Mouse (Mus musculus): ENCODE measurements around the gene Edem2. TPM values are rescaled to one million over a fixed set of nuclear protein-coding genes. Genes with fewer than 3 reads are reported as not detected.

The Edem2 gene
- polyA plus RNA-seq, 1 experiment from 2014 or later: 28.8 TPM

DNA sequence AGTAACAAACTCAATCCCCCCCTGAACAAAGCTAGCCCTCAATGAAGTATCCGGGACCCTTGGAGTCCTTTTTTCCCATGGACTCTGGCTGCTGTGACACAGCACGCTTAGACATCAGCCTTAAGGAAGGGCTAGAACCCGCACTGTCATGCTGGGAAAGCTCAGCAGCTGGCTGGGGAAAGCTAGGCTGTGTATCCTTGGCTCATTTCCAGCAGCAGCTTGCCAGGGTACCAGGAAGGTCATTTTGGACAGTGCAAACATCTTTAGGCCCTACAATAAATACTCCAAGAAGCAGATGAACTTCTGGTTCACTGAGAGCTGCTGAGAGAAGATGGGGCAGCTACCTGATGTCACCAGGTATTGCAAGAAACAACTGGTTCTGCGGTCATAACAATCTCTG lies 58.0 kb downstream of the Edem2 start:
- Histone ChIP-seq H3K27me3 (ENCODE audit: control insufficient read depth, insufficient read depth, low read length) (no peaks in the 10 kb centered on the region), H3K36me3 (ENCODE audit: control insufficient read depth, insufficient read depth) (peaks cover 25% of the 10 kb centered on the region), H3K9me3 (replicated peaks; ENCODE audit: control insufficient read depth, low read length) (no peaks in the 10 kb centered on the region), H3K4me3 (ENCODE audit: low read length) (no peak overlapping the region), H3K4me2 (ENCODE audit: low read depth, low read length) (no peak overlapping the region), H3K9ac (ENCODE audit: low read length) (no peak overlapping the region), H3K27ac (ENCODE audit: low read length) (no peak overlapping the region), H3K4me1 (ENCODE audit: control insufficient read depth, insufficient read depth, low read length) (no peaks in the 10 kb centered on the region)
- no peak for ATAC-seq (replicated peaks; ENCODE audit: extremely low read depth, insufficient read depth, low FRiP score)
- 71% methylated on average over 4 of the region's 4 CpGs for WGBS

DNA sequence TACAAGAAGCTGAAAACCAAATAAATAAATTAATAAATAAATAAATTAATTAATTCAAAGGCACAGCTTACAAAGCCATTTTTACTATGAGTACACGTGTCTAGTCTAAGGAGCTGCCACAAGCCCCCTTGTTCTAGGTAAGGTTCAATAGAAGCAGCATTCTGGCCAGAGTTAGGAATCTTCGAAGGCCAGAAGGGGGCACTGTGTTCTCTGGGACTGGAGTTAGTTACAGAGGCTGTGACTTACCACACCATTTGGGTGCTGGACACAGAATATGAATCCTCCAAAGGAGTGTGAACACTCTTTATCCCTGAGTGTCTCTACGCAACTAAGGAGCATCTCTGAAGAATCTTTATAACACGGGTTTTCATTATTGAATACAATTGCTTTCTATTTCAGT lies 60.8 kb downstream of the Edem2 start:
- no peak overlapping the region for H3K9ac ChIP-seq (ENCODE audit: low read length)
- ATAC-seq (replicated peaks; ENCODE audit: extremely low read depth, insufficient read depth, low FRiP score): no peak
- H3K4me3 ChIP-seq (ENCODE audit: low read length): no peak overlapping the region
- H3K36me3 ChIP-seq (ENCODE audit: control insufficient read depth, insufficient read depth): peaks cover 39% of the 10 kb centered on the region
- 82% methylated on average over 4 of the region's 4 CpGs for WGBS
- no peak overlapping the region for H3K4me2 ChIP-seq (ENCODE audit: low read depth, low read length)
- no peaks in the 10 kb centered on the region for H3K27me3 ChIP-seq (ENCODE audit: control insufficient read depth, insufficient read depth, low read length)
- no peak overlapping the region for H3K27ac ChIP-seq (ENCODE audit: low read length)
- H3K4me1 ChIP-seq (ENCODE audit: control insufficient read depth, insufficient read depth, low read length): no peaks in the 10 kb centered on the region
- no peaks in the 10 kb centered on the region for H3K9me3 ChIP-seq (replicated peaks; ENCODE audit: control insufficient read depth, low read length)

DNA sequence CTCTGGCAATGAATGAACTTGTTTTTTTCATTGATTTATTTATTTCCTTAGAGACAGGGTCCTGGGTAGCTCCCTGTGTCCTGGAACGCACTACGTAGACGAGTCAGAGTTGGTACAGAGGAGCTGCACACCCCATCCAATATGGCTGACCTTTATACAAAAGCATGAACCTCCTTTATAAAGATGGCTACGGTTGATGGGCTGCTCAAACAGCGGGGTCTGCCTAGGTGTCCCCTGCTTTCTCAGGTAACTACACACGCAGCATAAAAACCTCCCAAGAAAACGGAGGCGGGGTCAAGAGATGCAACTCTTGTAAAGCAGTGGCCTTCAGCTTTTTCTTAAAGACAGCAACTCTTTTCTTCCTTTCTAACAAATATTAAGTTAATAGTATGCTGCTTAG lies 61.4 kb downstream of the Edem2 start:
- Histone ChIP-seq H3K27me3 (ENCODE audit: control insufficient read depth, insufficient read depth, low read length) (no peaks in the 10 kb centered on the region), H3K4me1 (ENCODE audit: control insufficient read depth, insufficient read depth, low read length) (no peaks in the 10 kb centered on the region), H3K4me2 (ENCODE audit: low read depth, low read length) (no peak overlapping the region), H3K36me3 (ENCODE audit: control insufficient read depth, insufficient read depth) (peaks cover 41% of the 10 kb centered on the region), H3K9me3 (replicated peaks; ENCODE audit: control insufficient read depth, low read length) (no peaks in the 10 kb centered on the region), H3K4me3 (ENCODE audit: low read length) (no peak overlapping the region), H3K27ac (ENCODE audit: low read length) (no peak overlapping the region), H3K9ac (ENCODE audit: low read length) (no peak overlapping the region)
- ATAC-seq (replicated peaks; ENCODE audit: extremely low read depth, insufficient read depth, low FRiP score): no peak
- 98% methylated on average over 8 of the region's 8 CpGs for WGBS

GRCm38 (mm10) chr2:155663910-155664460 lies 65.3 kb downstream of the Edem2 start:
- Histone ChIP-seq H3K36me3 (ENCODE audit: control insufficient read depth, insufficient read depth) (peaks cover 45% of the 10 kb centered on the region), H3K27ac (ENCODE audit: low read length) (no peak overlapping the region), H3K4me2 (ENCODE audit: low read depth, low read length) (no peak overlapping the region), H3K4me3 (ENCODE audit: low read length) (no peak overlapping the region), H3K4me1 (ENCODE audit: control insufficient read depth, insufficient read depth, low read length) (no peaks in the 10 kb centered on the region), H3K27me3 (ENCODE audit: control insufficient read depth, insufficient read depth, low read length) (no peaks in the 10 kb centered on the region), H3K9me3 (replicated peaks; ENCODE audit: control insufficient read depth, low read length) (no peaks in the 10 kb centered on the region), H3K9ac (ENCODE audit: low read length) (no peak overlapping the region)
- WGBS: 82% methylated on average over 6 of the region's 6 CpGs
- no peak for ATAC-seq (replicated peaks; ENCODE audit: extremely low read depth, insufficient read depth, low FRiP score)

DNA sequence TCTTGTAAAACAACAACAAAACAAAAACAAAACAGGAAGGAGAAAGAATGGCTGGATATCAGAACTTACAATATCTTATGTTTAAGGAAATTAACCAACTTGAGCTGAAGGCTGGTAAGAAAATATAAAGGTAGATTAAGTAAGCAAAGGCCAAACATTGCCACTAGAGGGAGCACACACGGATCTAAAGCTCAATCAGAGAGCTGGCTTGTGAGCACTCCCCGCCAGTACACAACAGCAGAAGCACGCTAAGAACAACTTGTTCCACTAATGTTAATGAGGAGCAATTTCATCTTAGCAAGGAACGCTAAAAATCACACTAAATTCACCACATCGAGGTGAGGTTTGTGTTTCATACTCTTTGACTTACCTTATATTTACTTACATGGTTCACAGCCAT lies 66.2 kb downstream of the Edem2 start:
- no peaks in the 10 kb centered on the region for H3K27me3 ChIP-seq (ENCODE audit: control insufficient read depth, insufficient read depth, low read length)
- H3K4me3 ChIP-seq (ENCODE audit: low read length): no peak overlapping the region
- H3K9me3 ChIP-seq (replicated peaks; ENCODE audit: control insufficient read depth, low read length): no peaks in the 10 kb centered on the region
- H3K36me3 ChIP-seq (ENCODE audit: control insufficient read depth, insufficient read depth): peaks cover 50% of the 10 kb centered on the region
- no peak overlapping the region for H3K9ac ChIP-seq (ENCODE audit: low read length)
- no peak overlapping the region for H3K4me2 ChIP-seq (ENCODE audit: low read depth, low read length)
- H3K4me1 ChIP-seq (ENCODE audit: control insufficient read depth, insufficient read depth, low read length): no peaks in the 10 kb centered on the region
- WGBS: 20% methylated on average over 5 of the region's 5 CpGs
- H3K27ac ChIP-seq (ENCODE audit: low read length): no peak overlapping the region
- no peak for ATAC-seq (replicated peaks; ENCODE audit: extremely low read depth, insufficient read depth, low FRiP score)

DNA sequence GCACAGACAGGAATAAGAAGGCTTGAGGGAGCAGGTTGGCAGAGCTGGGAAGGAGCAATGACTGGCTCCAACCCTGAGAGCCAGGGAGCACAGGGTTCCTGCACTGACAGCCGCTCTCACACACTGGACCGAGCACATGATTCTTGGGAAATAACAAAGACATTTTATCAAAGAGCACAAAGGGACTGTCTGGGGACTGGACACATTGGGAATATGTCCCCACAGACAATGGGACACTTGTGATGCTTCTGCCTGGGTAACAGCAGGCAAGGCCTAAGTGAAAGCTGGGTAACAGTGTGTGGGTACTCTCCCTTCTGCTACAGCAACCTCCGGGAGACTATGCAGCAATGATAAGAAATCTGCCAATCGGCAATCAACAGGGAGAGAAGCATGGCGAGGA lies 66.9 kb downstream of the Edem2 start:
- H3K9me3 ChIP-seq (replicated peaks; ENCODE audit: control insufficient read depth, low read length): no peaks in the 10 kb centered on the region
- no peak overlapping the region for H3K4me2 ChIP-seq (ENCODE audit: low read depth, low read length)
- ATAC-seq (replicated peaks; ENCODE audit: extremely low read depth, insufficient read depth, low FRiP score): no peak
- no peak overlapping the region for H3K9ac ChIP-seq (ENCODE audit: low read length)
- no peaks in the 10 kb centered on the region for H3K27me3 ChIP-seq (ENCODE audit: control insufficient read depth, insufficient read depth, low read length)
- H3K4me3 ChIP-seq (ENCODE audit: low read length): no peak overlapping the region
- H3K36me3 ChIP-seq (ENCODE audit: control insufficient read depth, insufficient read depth): peaks cover 49% of the 10 kb centered on the region
- H3K27ac ChIP-seq (ENCODE audit: low read length): no peak overlapping the region
- WGBS: 90% methylated on average over 5 of the region's 5 CpGs
- no peaks in the 10 kb centered on the region for H3K4me1 ChIP-seq (ENCODE audit: control insufficient read depth, insufficient read depth, low read length)

GRCm38 (mm10) chr2:155655759-155656372 lies 73.4 kb downstream of the Edem2 start:
- no peaks in the 10 kb centered on the region for H3K9me3 ChIP-seq (replicated peaks; ENCODE audit: control insufficient read depth, low read length)
- H3K27ac ChIP-seq (ENCODE audit: low read length): no peak overlapping the region
- WGBS: 80% methylated on average over 6 of the region's 6 CpGs
- H3K4me1 ChIP-seq (ENCODE audit: control insufficient read depth, insufficient read depth, low read length): no peaks in the 10 kb centered on the region
- H3K36me3 ChIP-seq (ENCODE audit: control insufficient read depth, insufficient read depth): peaks cover 57% of the 10 kb centered on the region
- H3K9ac ChIP-seq (ENCODE audit: low read length): no peak overlapping the region
- H3K4me3 ChIP-seq (ENCODE audit: low read length): no peak overlapping the region
- H3K4me2 ChIP-seq (ENCODE audit: low read depth, low read length): no peak overlapping the region
- ATAC-seq (replicated peaks; ENCODE audit: extremely low read depth, insufficient read depth, low FRiP score): no peak
- no peaks in the 10 kb centered on the region for H3K27me3 ChIP-seq (ENCODE audit: control insufficient read depth, insufficient read depth, low read length)

- WGBS: 92% methylated on average over 5 of the region's 5 CpGs
- no peak overlapping the region for H3K4me2 ChIP-seq (ENCODE audit: low read depth, low read length)
- no peak overlapping the region for H3K27ac ChIP-seq (ENCODE audit: low read length)
- no peak overlapping the region for H3K4me3 ChIP-seq (ENCODE audit: low read length)
- peaks cover 70% of the 10 kb centered on the region for H3K36me3 ChIP-seq (ENCODE audit: control insufficient read depth, insufficient read depth)
- H3K9ac ChIP-seq (ENCODE audit: low read length): no peak overlapping the region
- ATAC-seq (replicated peaks; ENCODE audit: extremely low read depth, insufficient read depth, low FRiP score): no peak
- no peaks in the 10 kb centered on the region for H3K4me1 ChIP-seq (ENCODE audit: control insufficient read depth, insufficient read depth, low read length)
- no peaks in the 10 kb centered on the region for H3K9me3 ChIP-seq (replicated peaks; ENCODE audit: control insufficient read depth, low read length)
- H3K27me3 ChIP-seq (ENCODE audit: control insufficient read depth, insufficient read depth, low read length): no peaks in the 10 kb centered on the region
Measured at GRCm38 (mm10) chr2:155652618-155653017, 76.7 kb downstream of the Edem2 start.

Data from heart, embryonic 16.5 days (tissue).